Mouse (Mus musculus): ENCODE data around the gene Gm5767. TPM values are rescaled to one million over a fixed set of nuclear protein-coding genes. Genes with fewer than 3 reads are reported as not detected.

The Gm5767 gene
- not detected for total RNA-seq (2021)

GRCm38 (mm10) chr16:8680470-8680869 lies at the start of gene Gm5767:
Gm5767 (plus strand) TSS chr16:8680770.
- DNase-seq = no peak
- intact Hi-C loops (cut with DNase I) = no loop called here

DNA sequence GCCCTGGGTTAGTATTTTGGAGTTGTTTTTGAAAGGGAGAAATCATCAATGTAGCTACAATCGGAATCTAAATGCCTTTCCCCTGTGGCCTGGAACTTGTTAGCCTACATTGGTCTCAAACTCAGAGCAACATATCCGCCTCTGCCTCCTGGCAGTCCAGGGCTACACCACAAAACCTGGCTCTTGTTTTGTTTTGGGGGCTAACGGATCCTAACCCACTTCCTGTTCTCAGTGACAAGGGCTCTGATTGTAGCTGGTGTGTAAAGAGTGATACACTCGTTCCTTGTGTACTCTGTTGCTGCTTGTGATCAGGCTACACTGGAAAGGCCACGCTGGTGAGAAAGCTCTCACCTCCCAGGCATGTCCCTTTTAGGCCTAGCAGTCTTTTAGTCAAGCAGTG lies 49.1 kb upstream of the Gm5767 start:
- DNase-seq = no peak
- intact Hi-C loops (cut with DNase I) = no loop called here

DNA sequence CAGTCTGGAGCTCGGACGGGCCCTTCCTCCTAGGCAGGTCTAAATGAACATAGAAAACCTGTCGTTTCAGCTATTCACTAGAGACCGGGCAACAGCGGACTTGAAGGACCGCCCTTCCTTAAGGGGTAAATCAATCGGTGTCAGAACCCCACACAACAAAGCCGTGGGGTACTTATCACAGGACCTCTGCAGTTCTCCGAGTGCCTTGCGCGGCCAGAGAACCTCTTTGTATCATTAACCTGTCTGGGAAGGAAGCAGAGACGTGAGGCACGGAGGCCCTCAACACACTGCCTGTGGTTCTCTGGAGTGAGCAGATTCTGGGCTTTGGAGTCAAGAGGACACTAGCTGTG lies 43.7 kb upstream of the Gm5767 start:
- intact Hi-C loops (cut with DNase I) = loop anchor here (5.0 kb wide), 1 partner anchor 125 kb away; the partner anchor contains the start of gene Abat
- DNase-seq = no peak

DNA sequence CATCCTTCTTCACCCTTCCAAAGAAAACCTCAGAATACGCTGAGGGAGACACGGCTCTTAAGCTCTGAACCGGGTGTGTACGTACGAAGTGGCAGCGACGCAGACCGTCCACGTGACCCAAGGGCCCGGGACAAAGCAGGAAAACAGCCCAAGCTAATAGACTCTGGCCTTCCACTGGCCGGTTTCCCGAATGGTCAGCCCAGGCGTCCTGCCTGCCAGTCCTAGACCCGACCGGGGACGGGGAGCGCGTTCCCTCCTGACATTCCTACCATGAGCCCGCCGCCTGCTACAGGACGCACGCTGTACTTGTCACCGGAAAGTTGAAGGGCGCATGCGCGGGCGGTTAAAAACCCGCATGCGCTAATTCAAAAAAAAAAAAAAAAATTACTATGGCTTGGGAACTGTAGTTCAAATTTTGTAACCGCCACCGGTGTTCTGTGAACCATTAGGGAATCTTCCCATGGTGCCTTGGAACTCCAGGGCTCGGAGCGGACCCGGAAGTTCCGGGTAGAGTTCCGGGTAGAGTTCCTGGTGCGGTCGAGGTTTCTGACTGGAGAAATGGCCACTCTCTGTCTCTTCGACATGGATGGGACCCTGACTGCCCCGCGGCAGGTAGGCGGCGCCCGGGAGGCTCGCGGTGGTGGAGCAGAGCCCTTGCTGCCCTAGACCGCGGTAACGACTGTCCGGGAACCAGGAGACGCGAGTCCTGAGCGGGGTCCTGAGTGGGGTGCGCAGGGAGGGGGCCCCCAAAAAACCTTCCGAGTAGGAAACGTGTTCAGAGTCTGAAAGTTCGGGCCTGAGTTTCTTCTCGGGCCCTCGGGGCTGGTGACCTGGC lies 43.1 kb upstream of the Gm5767 start, which contains the start of the genes Pmm2 and Tmem186:
Gene Pmm2, plus strand, starts transcription at position 458 of the 835 bp plus-strand sequence.
Gene Tmem186, minus strand, starts transcription at position 496 of the 835 bp plus-strand sequence.
- peak; percentile 89 to 90 for DNase-seq
- intact Hi-C loops (cut with DNase I) = loop anchor here (2.0 to 5.0 kb wide), 2 partner anchors 39 to 125 kb away; partner anchors contain the start of gene Abat

GRCm38 (mm10) chr16:8638131-8638530 lies 42.4 kb upstream of the Gm5767 start:
- DNase-seq = no peak
- intact Hi-C loops (cut with DNase I) = loop anchor here (2.0 to 5.0 kb wide), 2 partner anchors 39 to 126 kb away; partner anchors contain the start of gene Abat

DNA sequence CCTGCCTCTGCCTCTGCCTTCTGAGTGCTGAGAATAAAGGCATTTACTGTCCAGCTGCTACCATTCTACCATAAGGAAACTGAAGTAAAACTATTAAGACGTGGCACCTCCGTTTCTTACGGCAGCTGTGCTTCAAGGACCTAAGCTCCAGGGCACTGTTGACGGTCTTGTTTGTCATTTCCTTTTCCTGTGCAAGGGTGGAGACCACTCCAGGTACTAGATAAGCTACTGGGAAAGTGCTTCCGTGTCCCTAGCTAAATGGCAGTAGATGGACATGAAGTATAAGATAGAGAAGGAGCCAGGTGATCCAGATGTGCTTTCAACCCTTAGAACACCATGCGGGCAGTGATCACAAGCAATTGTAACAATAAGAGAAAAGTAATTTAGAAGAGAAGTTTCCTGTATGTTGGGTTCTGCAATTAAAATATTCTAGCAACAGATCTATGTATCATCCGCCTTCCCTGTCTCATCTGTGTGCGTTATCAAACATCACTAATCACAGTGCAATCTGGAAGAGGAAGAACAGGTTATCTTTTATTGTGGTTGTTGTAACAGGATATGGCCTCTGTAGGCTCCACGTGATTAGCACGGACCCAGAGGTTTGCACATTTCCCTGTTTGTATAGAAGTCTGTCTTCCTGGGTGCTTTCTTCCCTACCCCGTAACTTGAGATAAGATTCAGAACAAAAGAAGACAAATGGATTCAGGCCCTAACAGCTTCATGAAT lies 40.9 kb upstream of the Gm5767 start:
- DNase-seq = no peak
- intact Hi-C loops (cut with DNase I) = loop anchor here (2.0 to 5.0 kb wide), 3 partner anchors 37 to 127 kb away; partner anchors contain the start of gene Abat

- intact Hi-C loops (cut with DNase I) = loop anchor here (2.0 to 5.0 kb wide), 3 partner anchors 29 to 149 kb away; partner anchors contain the start of gene Carhsp1
- DNase-seq = peak; percentile 62 to 72
Measured at GRCm38 (mm10) chr16:8643855-8644254, 36.7 kb upstream of the Gm5767 start.

DNA sequence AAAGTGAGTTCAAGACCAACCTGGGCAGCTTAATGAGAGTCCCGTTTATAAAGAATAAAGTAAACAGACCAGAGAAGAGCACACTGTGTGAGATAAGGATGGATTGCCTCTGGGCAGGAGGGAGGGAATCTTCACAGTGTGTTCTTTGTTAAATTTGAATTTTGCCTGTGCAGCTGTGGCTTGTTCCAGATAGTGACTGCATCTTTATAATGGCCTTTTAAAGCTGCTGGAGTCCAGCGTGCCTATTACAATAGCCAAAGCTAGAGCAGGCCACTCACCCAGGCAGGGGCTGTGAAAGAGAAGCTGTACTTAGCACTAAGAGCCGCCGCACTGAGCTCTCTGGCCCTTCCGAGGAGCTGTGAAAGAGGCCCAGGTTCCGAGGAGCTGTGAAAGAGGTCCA lies 35.0 kb upstream of the Gm5767 start:
- intact Hi-C loops (cut with DNase I) = loop anchor here (2.0 kb wide), 1 partner anchor 27 kb away; the partner anchor contains the start of gene Carhsp1
- DNase-seq = no peak

DNA sequence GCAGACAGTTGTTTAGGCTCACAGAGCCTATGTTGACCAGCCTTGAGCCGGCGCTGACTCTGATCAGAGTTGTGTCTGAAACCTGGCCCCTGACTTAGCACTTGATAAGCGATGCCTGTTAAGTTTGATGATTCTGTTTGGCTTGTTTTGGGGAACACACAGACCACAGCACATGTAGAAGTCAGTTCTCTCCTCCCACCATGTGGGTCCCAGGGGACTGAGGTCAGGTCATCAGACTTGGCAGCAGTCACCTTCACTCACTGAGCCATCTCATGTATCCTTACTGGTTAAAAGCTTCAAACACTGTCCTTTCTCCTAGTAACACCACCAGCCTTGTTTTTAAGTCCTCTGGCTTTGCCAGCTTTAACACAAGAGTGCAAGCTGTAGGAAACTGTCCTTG lies 30.6 kb upstream of the Gm5767 start:
- intact Hi-C loops (cut with DNase I) = no loop called here
- no peak for DNase-seq

DNA sequence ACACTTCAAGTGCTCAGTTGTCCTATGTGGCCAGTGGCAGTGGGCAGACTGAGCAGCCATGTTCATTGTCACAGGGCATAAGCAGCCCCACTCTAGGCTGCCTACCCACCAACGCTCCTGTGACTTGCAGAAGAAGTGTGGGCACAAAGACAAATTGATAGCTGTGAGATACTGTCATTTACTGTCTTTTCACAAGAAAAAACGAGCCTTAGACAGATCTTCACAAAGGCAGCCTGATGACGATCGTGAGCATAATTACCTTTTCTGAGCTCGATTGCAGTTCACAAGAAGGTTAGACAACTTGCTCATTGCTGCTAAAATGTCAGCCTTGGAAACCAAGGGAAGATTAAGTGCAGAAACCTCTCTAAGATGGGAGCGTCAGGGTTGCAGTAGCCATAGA lies 25.5 kb upstream of the Gm5767 start:
- intact Hi-C loops (cut with DNase I) = no loop called here
- DNase-seq = no peak

DNA sequence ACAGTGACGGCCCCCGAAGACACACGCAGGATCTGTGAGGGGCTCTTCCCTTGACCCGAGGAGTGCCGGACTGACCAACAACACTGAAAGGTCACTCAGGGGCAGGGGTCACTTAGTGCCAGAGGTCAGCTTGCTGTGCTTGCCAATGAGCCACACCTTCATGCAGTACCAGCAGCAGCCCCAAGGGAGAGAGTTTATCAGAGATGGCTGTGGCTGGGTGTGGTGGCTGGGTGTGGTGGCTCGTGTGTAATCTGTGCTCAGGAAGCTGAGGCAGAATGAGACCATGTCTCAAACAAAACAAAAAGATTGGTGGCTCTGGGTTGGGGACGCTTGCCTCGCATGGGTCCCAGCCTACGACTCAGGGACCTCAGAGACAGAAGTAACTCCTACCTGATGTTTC lies 25.0 kb upstream of the Gm5767 start:
- DNase-seq = no peak
- intact Hi-C loops (cut with DNase I) = no loop called here

DNA sequence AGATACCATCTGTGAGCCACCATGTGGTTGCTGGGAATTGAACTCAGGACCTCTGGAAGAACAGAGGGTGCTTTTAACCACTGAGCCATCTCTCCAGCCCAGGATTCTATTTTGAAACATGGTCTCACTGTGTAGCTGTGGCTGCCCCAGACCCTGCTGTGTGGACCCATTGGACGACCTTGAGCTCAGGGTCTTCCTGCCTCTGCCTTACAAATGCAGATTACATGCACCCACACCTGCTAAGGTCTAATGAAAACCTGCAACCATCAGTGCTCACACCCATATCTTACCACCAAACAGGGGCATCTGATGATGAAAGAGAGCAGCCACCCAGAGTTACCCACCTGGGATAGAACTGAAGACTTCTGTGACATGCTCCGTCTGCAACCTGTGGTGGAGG lies 24.3 kb upstream of the Gm5767 start:
- intact Hi-C loops (cut with DNase I) = no loop called here
- DNase-seq = no peak

- intact Hi-C loops (cut with DNase I) = no loop called here
- DNase-seq = no peak
Measured at GRCm38 (mm10) chr16:8658349-8658748, 22.2 kb upstream of the Gm5767 start.

DNA sequence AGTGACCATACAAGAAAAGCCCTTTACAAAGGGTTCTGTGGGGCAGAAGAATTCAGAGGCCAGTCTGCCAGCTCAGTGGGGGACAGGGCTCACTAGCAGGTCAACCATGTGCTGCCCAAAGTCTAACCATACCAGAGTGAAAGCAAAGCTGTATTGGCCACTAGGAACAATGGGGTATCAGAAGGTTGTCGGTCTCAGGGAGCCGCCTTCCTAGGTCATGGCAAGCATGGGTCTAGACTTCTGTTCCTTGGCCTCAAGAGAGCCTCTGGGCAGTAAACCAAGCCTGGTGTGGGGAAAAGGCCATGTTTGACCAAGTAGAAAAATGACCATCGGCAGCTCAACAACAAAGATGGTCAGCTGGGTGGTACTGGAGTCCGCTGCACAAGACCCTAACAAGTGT lies 21.8 kb upstream of the Gm5767 start:
- intact Hi-C loops (cut with DNase I) = no loop called here
- DNase-seq = no peak

DNA sequence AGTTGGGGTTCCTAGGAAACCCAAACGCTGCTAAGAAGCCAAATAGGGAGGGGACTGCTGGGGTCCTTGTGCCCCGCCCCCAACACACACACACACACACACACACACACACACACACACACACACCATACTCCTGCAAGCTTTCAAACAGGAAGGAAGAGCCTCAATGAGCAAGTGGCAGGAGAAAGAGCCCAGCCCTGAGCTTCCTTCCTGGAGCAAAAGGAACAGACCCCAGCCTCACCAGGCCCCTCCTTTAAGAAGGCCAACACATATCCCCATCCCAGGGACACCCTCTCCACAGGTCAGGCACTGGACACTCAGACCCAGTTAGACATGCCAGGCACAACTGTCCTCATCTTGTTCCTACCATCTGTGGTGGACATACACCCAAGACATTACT lies 17.5 kb upstream of the Gm5767 start:
- DNase-seq = no peak
- intact Hi-C loops (cut with DNase I) = no loop called here

- peak in 1 of 2 experiments; percentile 38 for DNase-seq
- intact Hi-C loops (cut with DNase I) = no loop called here
Measured at GRCm38 (mm10) chr16:8663606-8664539, 16.7 kb upstream of the Gm5767 start.

DNA sequence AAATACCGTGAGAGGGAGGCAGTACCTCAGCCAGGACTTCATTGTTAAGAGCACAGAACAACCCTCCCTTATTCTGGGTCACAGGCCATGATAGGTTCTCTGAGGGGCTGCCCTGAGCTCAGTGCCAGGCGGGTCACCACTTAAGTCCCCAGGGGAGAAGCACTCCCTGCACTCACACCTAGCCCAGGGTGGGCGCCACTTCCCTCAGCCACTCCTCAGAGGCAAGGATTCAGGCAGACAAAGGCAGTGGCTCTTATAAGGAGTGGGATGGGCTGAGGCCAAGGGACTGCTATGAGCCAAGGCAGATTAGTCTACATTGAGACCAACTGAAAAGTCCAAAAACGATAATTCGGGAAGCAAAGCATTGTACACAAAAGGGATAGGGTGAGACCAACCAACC lies 15.2 kb upstream of the Gm5767 start:
- intact Hi-C loops (cut with DNase I) = no loop called here
- peak in 1 of 2 experiments; percentile 17 for DNase-seq

- intact Hi-C loops (cut with DNase I) = no loop called here
- DNase-seq = peak; percentile 72 to 73
Measured at GRCm38 (mm10) chr16:8666452-8666851, 14.1 kb upstream of the Gm5767 start.

DNA sequence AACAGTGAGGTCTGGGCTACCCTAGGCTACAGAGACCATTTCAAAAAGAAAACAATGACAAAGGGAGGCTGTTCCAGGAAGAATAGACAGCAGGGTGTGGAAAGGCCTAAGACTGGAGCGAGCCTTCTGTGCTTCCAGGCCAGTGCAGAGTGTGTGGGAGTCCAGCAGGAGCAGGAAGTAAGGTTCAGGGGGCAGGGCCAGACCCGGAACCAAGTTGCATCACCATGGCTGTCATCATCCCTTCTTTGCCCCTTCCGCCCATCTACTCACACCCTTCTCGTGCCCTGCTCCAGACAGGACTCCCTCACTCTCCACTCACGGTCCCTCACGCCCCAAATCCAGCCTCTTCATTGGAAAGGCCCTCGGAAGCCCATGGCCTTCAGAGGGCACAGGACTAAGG lies 13.3 kb upstream of the Gm5767 start:
- intact Hi-C loops (cut with DNase I) = no loop called here
- DNase-seq = peak; percentile 48 to 65

- DNase-seq = peak; percentile 57 to 61
- intact Hi-C loops (cut with DNase I) = no loop called here
Measured at GRCm38 (mm10) chr16:8667814-8668213, 12.8 kb upstream of the Gm5767 start.

Measured in heart, postnatal 10 days (tissue).